Mouse (Mus musculus) cerebellum, postnatal 36 days (tissue): ENCODE measurements around the gene Kifc3.

Experiments
- DNase-seq, 2 experiments: peaks; one replicate each; pipeline ENCODE4 v3.0.0; 2021 to 2022; ENCODE audit warnings: mixed read lengths in 2 of 2

Kifc3 gene

GRCm38 (mm10) chr8:95059812-95060533 is 142.6 kb downstream of the Kifc3 start:
- DNase-seq = no peak

GRCm38 (mm10) chr8:95058661-95059060 is 144.0 kb downstream of the Kifc3 start:
- no peak for DNase-seq

- DNase-seq = no peak
These were observed 146.2 kb downstream of the Kifc3 start for GRCm38 (mm10) chr8:95056414-95056813.

GRCm38 (mm10) chr8:95054927-95055510 is 147.6 kb downstream of the Kifc3 start, which contains the start of gene Drc7:
Gene Drc7 (plus strand): TSS chr8:95055103.
- no peak for DNase-seq

- no peak for DNase-seq
These were observed 148.2 kb downstream of the Kifc3 start for GRCm38 (mm10) chr8:95054438-95054837.
